Mouse (Mus musculus): ENCODE measurements at regions not wholly inside any gene's neighbourhood (a gene's known extent, or its start where the extent isn't known, plus 50 kb on each side); places are given as distances from the start of the nearest gene placed in this dataset.

DNA sequence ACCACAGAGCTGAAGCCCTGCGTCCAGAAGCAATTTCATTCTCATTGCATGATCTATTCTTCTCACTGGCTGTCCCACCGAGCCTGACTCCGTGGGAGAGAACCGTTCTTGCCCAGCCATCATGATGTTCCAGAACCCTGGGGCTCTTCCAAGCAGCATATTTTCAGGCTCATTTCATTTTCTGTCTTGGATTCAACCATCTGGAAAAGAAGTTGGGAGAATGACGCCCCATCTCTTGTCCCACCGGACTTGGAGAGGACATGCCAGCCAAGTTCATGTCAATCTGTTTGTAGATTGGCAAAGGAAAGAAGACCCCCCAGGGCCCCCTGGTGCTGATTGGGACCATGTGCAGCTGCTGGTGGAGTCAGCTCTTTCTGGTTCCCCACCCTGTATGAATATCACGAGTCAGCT, 1400.5 kb upstream of the Lrrc6 start:
- WGBS = 7% methylated on average over 7 of the region's 7 CpGs
- H3K27ac ChIP-seq (ENCODE audit: insufficient read depth, low read length) = no peak overlapping the region
- no peaks in the 10 kb centered on the region; the same call in 1 of the 2 replicates for H3K27me3 ChIP-seq (ENCODE audit: control insufficient read depth, insufficient read depth, low read length)
- peak in 1 of 2 experiments; percentile 23 for DNase-seq
- no peak overlapping the region for H3K4me3 ChIP-seq (replicated peaks; ENCODE audit: insufficient read depth, low read depth, low read length)
- no peaks in the 10 kb centered on the region for H3K4me1 ChIP-seq (ENCODE audit: control insufficient read depth, insufficient read depth, low read length)
- TF ChIP-seq POLR2A (IDR thresholded peaks at IDR 0.05; ENCODE audit: borderline replicate concordance, insufficient read depth, low read length) (no peak), CTCF (IDR thresholded peaks at IDR 0.05; ENCODE audit: borderline replicate concordance, insufficient read depth, low read depth, low read length) (no peak)

DNA sequence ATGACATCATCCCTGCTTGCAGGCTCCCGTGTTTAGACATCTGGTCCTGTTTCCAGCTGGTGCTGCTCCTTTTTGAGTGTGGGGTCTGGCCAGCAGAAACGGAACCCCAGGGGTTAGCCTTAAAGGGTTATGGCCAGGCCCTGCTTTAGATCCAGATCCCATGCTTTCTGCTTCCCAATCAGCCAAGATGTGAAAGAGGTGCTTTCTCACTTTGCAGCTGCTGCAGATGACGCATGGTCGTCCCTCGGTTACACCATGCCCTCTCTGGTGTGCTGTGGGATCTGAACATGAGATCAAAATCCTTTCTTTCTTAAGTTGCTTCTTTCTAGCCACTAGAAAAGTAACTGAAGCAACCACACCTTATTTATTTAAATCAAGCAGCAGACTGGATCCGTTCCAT, 1399.1 kb upstream of the Lrrc6 start:
- no peak for DNase-seq
- WGBS = 28% methylated on average over 6 of the region's 6 CpGs
- Histone ChIP-seq H3K27me3 (ENCODE audit: control insufficient read depth, insufficient read depth, low read length) (no peaks in the 10 kb centered on the region; the same call in 1 of the 2 replicates), H3K4me1 (ENCODE audit: control insufficient read depth, insufficient read depth, low read length) (no peaks in the 10 kb centered on the region), H3K4me3 (replicated peaks; ENCODE audit: insufficient read depth, low read depth, low read length) (no peak overlapping the region), H3K27ac (ENCODE audit: insufficient read depth, low read length) (no peak overlapping the region)
- TF ChIP-seq POLR2A (IDR thresholded peaks at IDR 0.05; ENCODE audit: borderline replicate concordance, insufficient read depth, low read length) = no peak
- TF ChIP-seq CTCF (IDR thresholded peaks at IDR 0.05; ENCODE audit: borderline replicate concordance, insufficient read depth, low read depth, low read length) = no peak

DNA sequence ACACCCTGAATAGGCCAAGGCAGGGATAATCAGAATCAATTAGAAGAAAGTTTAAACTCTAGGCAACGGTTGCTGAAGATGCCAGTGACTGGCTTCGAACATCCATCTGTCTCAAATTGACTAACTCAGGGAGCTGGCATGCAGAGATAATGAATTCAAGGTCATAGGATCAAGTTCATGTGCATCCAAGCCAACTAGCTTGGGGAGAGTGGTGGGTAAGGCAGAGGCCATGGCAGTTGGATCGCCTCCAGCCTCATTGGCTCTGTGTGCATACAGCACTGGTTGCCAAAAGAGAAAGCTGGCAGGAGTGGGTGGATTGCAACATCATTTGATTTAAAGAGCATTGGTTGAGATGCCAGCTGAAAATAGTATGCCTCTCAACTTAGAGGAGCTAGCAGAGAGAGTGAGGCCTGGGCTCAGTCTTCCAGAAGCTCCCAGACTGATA, 1398.3 kb upstream of the Lrrc6 start:
- no peak overlapping the region for H3K27ac ChIP-seq (ENCODE audit: insufficient read depth, low read length)
- TF ChIP-seq POLR2A (IDR thresholded peaks at IDR 0.05; ENCODE audit: borderline replicate concordance, insufficient read depth, low read length) = no peak
- TF ChIP-seq CTCF (IDR thresholded peaks at IDR 0.05; ENCODE audit: borderline replicate concordance, insufficient read depth, low read depth, low read length) = no peak
- H3K27me3 ChIP-seq (ENCODE audit: control insufficient read depth, insufficient read depth, low read length) = no peaks in the 10 kb centered on the region; the same call in 1 of the 2 replicates
- H3K4me1 ChIP-seq (ENCODE audit: control insufficient read depth, insufficient read depth, low read length) = no peaks in the 10 kb centered on the region
- no peak overlapping the region for H3K4me3 ChIP-seq (replicated peaks; ENCODE audit: insufficient read depth, low read depth, low read length)
- DNase-seq = peak; percentile 6 to 10
- WGBS = 11% methylated on average over 3 of the region's 3 CpGs

DNA sequence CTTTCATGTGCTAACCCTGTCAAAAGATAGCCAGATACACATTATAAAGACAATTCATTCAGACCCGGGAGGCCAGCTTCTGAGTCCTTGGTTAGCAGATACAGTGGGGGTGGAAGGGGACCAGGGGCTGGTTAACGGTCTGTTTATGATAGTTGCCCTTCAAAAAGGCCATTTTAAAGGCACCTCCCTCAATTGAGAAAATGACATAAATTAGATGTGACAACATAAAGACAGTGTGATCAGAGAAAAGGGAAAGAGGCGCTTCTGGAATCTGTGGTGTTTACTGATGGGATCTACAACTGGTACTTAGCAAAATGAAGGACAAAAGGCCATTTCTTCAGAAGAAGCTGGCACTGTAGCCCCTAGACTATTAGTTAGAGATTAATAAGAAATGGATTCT, 1391.4 kb upstream of the Lrrc6 start:
- Histone ChIP-seq H3K27ac (ENCODE audit: insufficient read depth, low read length) (no peak overlapping the region), H3K4me3 (replicated peaks; ENCODE audit: insufficient read depth, low read depth, low read length) (no peak overlapping the region), H3K4me1 (ENCODE audit: control insufficient read depth, insufficient read depth, low read length) (no peaks in the 10 kb centered on the region), H3K27me3 (ENCODE audit: control insufficient read depth, insufficient read depth, low read length) (no peaks in the 10 kb centered on the region; the same call in 1 of the 2 replicates)
- WGBS = 55% methylated on average over 3 of the region's 3 CpGs
- no peak for DNase-seq
- TF ChIP-seq POLR2A (IDR thresholded peaks at IDR 0.05; ENCODE audit: borderline replicate concordance, insufficient read depth, low read length) (no peak), CTCF (IDR thresholded peaks at IDR 0.05; ENCODE audit: borderline replicate concordance, insufficient read depth, low read depth, low read length) (no peak)

DNA sequence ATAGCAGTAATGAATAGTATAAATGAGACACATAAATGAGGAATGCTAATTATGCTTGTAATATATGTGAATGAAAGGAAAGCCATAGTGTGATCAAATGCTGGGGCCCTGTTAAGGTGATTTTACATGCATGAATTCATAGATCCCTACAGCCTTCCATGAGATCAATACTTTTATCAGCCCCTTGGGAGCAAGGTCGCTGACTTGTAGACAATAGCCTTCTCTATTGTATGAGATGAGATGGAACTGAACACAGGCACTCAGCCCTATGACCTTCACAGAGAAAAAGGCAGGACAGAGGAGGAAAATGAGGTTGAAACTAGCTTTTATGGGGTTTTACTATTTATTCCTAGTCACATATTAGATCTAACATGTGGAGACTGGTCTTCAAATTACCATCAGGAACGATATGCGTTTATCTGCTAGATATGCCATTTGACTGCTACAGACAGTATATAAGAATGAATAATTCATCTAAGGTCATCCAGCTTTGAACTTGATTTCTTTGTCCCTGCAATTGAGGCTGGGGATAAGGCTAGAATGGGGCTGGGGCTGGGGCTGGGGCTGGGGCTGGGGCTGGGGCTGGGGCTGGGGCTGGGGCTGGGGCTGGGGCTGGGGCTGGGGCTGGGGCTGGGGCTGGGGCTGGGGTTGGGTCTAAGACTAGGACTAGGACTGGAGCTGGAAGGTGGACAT, 1390.0 kb upstream of the Lrrc6 start:
- 64% methylated on average over 3 of the region's 3 CpGs for WGBS
- Histone ChIP-seq H3K27me3 (ENCODE audit: control insufficient read depth, insufficient read depth, low read length) (no peaks in the 10 kb centered on the region; the same call in 1 of the 2 replicates), H3K4me1 (ENCODE audit: control insufficient read depth, insufficient read depth, low read length) (no peaks in the 10 kb centered on the region), H3K27ac (ENCODE audit: insufficient read depth, low read length) (no peak overlapping the region), H3K4me3 (replicated peaks; ENCODE audit: insufficient read depth, low read depth, low read length) (no peak overlapping the region)
- TF ChIP-seq POLR2A (IDR thresholded peaks at IDR 0.05; ENCODE audit: borderline replicate concordance, insufficient read depth, low read length) = no peak
- no peak for TF ChIP-seq CTCF (IDR thresholded peaks at IDR 0.05; ENCODE audit: borderline replicate concordance, insufficient read depth, low read depth, low read length)
- no peak for DNase-seq

DNA sequence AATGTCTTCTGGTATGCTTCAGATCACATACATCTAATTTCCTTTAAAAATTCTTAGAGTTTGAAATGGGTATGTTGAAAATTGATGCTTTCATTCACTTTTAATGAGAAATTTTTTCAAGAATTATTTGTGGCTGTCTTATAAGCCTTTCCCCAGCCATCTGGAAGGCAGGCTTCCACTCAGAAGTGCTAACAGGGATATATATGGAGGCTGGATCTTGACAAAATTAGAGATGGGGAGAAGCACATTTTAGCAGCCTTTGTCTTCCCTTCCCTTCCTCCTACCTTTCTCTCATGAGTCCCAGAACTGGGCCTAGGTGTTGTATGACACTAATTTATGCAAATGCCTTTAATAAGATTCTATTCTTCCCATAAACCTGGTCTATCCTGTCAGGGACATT, 1387.8 kb upstream of the Lrrc6 start:
- no peak overlapping the region for H3K4me3 ChIP-seq (replicated peaks; ENCODE audit: insufficient read depth, low read depth, low read length)
- DNase-seq = no peak
- no peak for TF ChIP-seq POLR2A (IDR thresholded peaks at IDR 0.05; ENCODE audit: borderline replicate concordance, insufficient read depth, low read length)
- TF ChIP-seq CTCF (IDR thresholded peaks at IDR 0.05; ENCODE audit: borderline replicate concordance, insufficient read depth, low read depth, low read length) = no peak
- H3K27ac ChIP-seq (ENCODE audit: insufficient read depth, low read length) = no peak overlapping the region
- H3K4me1 ChIP-seq (ENCODE audit: control insufficient read depth, insufficient read depth, low read length) = no peaks in the 10 kb centered on the region
- no peaks in the 10 kb centered on the region for H3K27me3 ChIP-seq (ENCODE audit: control insufficient read depth, insufficient read depth, low read length)

DNA sequence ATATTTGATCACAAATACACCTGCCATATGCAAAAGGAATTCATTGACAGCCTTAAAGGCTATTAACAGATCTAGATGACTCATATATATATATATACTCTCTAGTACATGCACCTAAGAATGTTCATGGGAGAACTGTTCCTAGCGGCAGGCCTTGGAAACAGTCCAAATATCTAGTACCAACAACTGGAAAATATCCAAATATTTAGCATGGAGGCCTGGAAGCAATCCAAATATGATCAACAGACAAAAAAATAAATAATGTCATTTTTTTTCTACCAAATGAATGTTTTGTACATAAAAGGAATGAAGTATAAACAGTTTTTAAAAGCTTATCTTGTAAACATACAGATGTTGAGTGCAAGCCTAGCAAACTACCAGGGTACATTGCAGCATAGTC, 1354.6 kb upstream of the Lrrc6 start:
- DNase-seq = no peak
- TF ChIP-seq POLR2A (IDR thresholded peaks at IDR 0.05; ENCODE audit: borderline replicate concordance, insufficient read depth, low read length) = no peak
- no peak for TF ChIP-seq CTCF (IDR thresholded peaks at IDR 0.05; ENCODE audit: borderline replicate concordance, insufficient read depth, low read depth, low read length)
- Histone ChIP-seq H3K4me3 (replicated peaks; ENCODE audit: insufficient read depth, low read depth, low read length) (no peak overlapping the region), H3K4me1 (ENCODE audit: control insufficient read depth, insufficient read depth, low read length) (no peaks in the 10 kb centered on the region), H3K27me3 (ENCODE audit: control insufficient read depth, insufficient read depth, low read length) (no peaks in the 10 kb centered on the region), H3K27ac (ENCODE audit: insufficient read depth, low read length) (no peak overlapping the region)
- WGBS = 11% methylated on average over 1 of the region's 1 CpGs

DNA sequence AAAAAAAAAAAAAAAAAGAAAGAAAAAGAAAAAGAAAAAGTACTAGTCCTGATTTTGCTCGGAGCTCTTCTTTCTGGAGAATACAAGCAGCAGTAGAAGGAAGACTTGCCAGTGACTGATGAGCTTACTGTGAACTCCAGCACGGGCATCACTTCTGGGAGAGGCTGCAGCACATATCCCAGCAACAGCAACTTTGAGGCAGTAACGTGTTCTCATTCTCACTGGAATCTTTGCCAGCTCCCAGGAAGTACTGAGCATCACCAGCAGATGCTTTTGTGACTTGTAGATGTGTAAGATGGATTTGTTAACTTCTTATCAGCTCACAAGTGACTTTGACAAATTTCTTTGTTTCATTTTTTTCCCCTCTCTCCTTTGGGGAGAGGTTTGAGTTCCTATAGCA, 1349.4 kb upstream of the Lrrc6 start:
- WGBS = 33% methylated on average over 3 of the region's 3 CpGs
- no peak overlapping the region for H3K27ac ChIP-seq (ENCODE audit: insufficient read depth, low read length)
- H3K4me3 ChIP-seq (replicated peaks; ENCODE audit: insufficient read depth, low read depth, low read length) = no peak overlapping the region
- TF ChIP-seq POLR2A (IDR thresholded peaks at IDR 0.05; ENCODE audit: borderline replicate concordance, insufficient read depth, low read length) (no peak), CTCF (IDR thresholded peaks at IDR 0.05; ENCODE audit: borderline replicate concordance, insufficient read depth, low read depth, low read length) (no peak)
- DNase-seq = no peak
- no peaks in the 10 kb centered on the region; the same call in 1 of the 2 replicates for H3K27me3 ChIP-seq (ENCODE audit: control insufficient read depth, insufficient read depth, low read length)
- H3K4me1 ChIP-seq (ENCODE audit: control insufficient read depth, insufficient read depth, low read length) = no peaks in the 10 kb centered on the region
